ENCODE assay signal across 8 mouse cellular contexts in the genomic region with DNA sequence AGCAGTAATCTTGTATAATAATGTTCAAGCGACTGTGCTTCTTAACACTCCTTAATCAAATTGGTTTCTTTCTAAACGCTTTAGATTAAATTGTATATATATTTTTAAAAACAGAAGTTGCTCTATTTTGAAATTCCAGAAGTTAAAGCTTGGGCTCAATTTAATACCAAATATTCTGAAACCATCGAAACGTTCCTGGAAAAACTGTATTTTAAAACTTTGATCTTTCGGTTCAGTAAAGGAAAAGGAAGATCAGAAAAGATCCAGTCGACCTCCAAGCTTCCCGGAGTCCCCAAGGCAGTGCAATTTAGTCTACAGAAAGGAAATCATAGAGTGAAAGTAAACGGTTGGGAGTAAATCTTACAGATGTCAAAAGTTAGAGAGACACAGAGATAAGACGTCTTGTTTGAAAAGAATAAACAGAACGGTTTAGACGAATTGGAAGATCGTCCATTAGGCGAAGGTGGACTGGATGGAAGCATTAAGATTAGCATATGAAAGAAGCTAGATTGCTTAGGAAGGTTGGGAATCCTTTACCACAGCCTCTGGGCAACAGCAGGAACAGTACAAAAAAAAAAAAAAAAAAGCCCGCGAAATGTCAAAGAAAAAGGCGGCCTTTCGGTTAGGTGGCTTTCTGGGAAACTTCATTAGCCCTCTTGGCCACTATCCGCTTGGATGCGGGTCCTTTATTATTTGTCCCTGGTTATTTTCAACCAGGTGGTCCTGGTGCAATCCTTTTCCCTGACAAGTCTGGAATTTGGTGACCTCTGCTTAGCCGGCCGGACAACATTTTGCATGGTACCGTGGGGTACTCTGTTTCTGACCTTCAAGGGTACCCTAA. TPM values are rescaled to one million over a fixed set of nuclear protein-coding genes. Genes with fewer than 3 reads are reported as not detected.
A peak's percentile ranks its signal among the peaks of the same experiment; 100 is the strongest.
DNase-seq lines count a peak whose midpoint lies in the region; ATAC-seq lines count a peak whose summit lies in the region.

No protein-coding gene starts in this region.

- no peak for DNase-seq in heart, postnatal 10 days
- peak; percentile 46 for DNase-seq in CD4-positive helper T cell, adult 2 months (ENCODE audit: low read depth, low spot score)
- peak; percentile 60 for DNase-seq in retina, embryonic 14.5 days (ENCODE audit: low spot score)
- DNase-seq in cerebellum, adult 11 months: no peak
- no peak for DNase-seq in right cerebral cortex, postnatal 14 days

- peak overlapping the region; percentile 69 for H3K4me2 ChIP-seq in heart, embryonic 11.5 days
- H3K4me2 ChIP-seq in embryonic facial prominence, embryonic 15.5 days (replicated peaks): peak overlapping the region; percentile 72
- peak overlapping the region; percentile 67 for H3K4me2 ChIP-seq in limb, embryonic 13.5 days (replicated peaks)

- intact Hi-C loops in heart, postnatal 10 days (cut with DNase I): loop anchor here (5.0 kb wide), 3 partner anchors 36 to 111 kb away; partner anchors contain the start of genes Hist1h1e, Hist1h1t, Hist1h2ac and Hist1h2bc

- peak overlapping the region; percentile 36 for H3K4me3 ChIP-seq in heart, embryonic 11.5 days (ENCODE audit: low read depth, low read length)
- H3K4me3 ChIP-seq in embryonic facial prominence, embryonic 15.5 days (replicated peaks): peak overlapping the region; percentile 50
- peak overlapping the region; percentile 48 for H3K4me3 ChIP-seq in limb, embryonic 13.5 days

- peak overlapping the region; percentile 96 for H3K27ac ChIP-seq in heart, embryonic 11.5 days (ENCODE audit: low read depth, low read length)
- H3K27ac ChIP-seq in embryonic facial prominence, embryonic 15.5 days (replicated peaks): peak overlapping the region; percentile 91
- H3K27ac ChIP-seq in limb, embryonic 13.5 days: peak overlapping the region; percentile 94

- H3K36me3 ChIP-seq in heart, embryonic 11.5 days (ENCODE audit: control insufficient read depth, insufficient read depth, low read length): no peaks in the 10 kb centered on the region
- no peaks in the 10 kb centered on the region for H3K36me3 ChIP-seq in embryonic facial prominence, embryonic 15.5 days
- no peaks in the 10 kb centered on the region for H3K36me3 ChIP-seq in limb, embryonic 13.5 days

- H3K9me3 ChIP-seq in heart, embryonic 11.5 days (replicated peaks; ENCODE audit: control insufficient read depth, low read length): no peaks in the 10 kb centered on the region
- H3K9me3 ChIP-seq in embryonic facial prominence, embryonic 15.5 days (replicated peaks): no peaks in the 10 kb centered on the region
- H3K9me3 ChIP-seq in limb, embryonic 13.5 days: no peaks in the 10 kb centered on the region

- H3K4me1 ChIP-seq in heart, embryonic 11.5 days (ENCODE audit: control insufficient read depth, insufficient read depth, low read length): peaks cover 18% of the 10 kb centered on the region; the same call in 1 of the 2 replicates
- peaks cover 25% of the 10 kb centered on the region for H3K4me1 ChIP-seq in embryonic facial prominence, embryonic 15.5 days
- peaks cover 32% of the 10 kb centered on the region for H3K4me1 ChIP-seq in limb, embryonic 13.5 days

- ATAC-seq in heart, embryonic 11.5 days (replicated peaks; ENCODE audit: insufficient number of reproducible peaks, low FRiP score, low TSS enrichment): no peak
- no peak for ATAC-seq in embryonic facial prominence, embryonic 15.5 days (ENCODE audit: insufficient number of reproducible peaks, low FRiP score, low TSS enrichment, low read depth)
- ATAC-seq in limb, embryonic 13.5 days (ENCODE audit: low FRiP score, low read depth): no peak

- 3% methylated on average over 22 of the region's 22 CpGs for WGBS in heart, embryonic 11.5 days (ENCODE audit: insufficient replicate concordance)
- 2% methylated on average over 22 of the region's 22 CpGs for WGBS in embryonic facial prominence, embryonic 15.5 days
- WGBS in limb, embryonic 13.5 days: 2% methylated on average over 22 of the region's 22 CpGs

- H3K9ac ChIP-seq in heart, embryonic 11.5 days (ENCODE audit: low read depth, low read length): peak overlapping the region; percentile 71
- peak overlapping the region; percentile 42 for H3K9ac ChIP-seq in embryonic facial prominence, embryonic 15.5 days
- peak overlapping the region; percentile 62 for H3K9ac ChIP-seq in limb, embryonic 13.5 days

- no peaks in the 10 kb centered on the region for H3K27me3 ChIP-seq in heart, embryonic 11.5 days (ENCODE audit: control insufficient read depth, insufficient read depth, low read length)
- H3K27me3 ChIP-seq in embryonic facial prominence, embryonic 15.5 days: no peaks in the 10 kb centered on the region
- H3K27me3 ChIP-seq in limb, embryonic 13.5 days: no peaks in the 10 kb centered on the region

RNA-seq across cellular contexts. Expression of gene Hist1h4d, which starts 4.9 kb away (rescaled TPM):
- 42.3 and 51.7 TPM in 2 replicates for polyA plus RNA-seq in heart, embryonic 11.5 days (2014; fragmentation: Nextera tagmentation; extraction: Ambion mirVana)
- total RNA-seq in heart, postnatal 10 days (2021): 100 to 1,000 TPM; 167 to 189 TPM
- polyA plus RNA-seq in embryonic facial prominence, embryonic 15.5 days (2015; fragmentation: Nextera tagmentation; extraction: Ambion mirVana): 86.2 and 107 TPM in 2 replicates
- polyA plus RNA-seq in limb, embryonic 13.5 days (2015; fragmentation: Nextera tagmentation; extraction: Ambion mirVana): 126 and 130 TPM in 2 replicates

RNA-seq across cellular contexts. Expression of gene Hist1h3d, which starts 10.8 kb away (rescaled TPM):
- 2.9 and 4.6 TPM in 2 replicates for polyA plus RNA-seq in heart, embryonic 11.5 days (2014; fragmentation: Nextera tagmentation; extraction: Ambion mirVana)
- total RNA-seq in heart, postnatal 10 days (2021): 10 to 100 TPM; 26.2 to 30.6 TPM
- polyA plus RNA-seq in embryonic facial prominence, embryonic 15.5 days (2015; fragmentation: Nextera tagmentation; extraction: Ambion mirVana): 5.0 and 6.0 TPM in 2 replicates
- 7.8 and 8.4 TPM in 2 replicates for polyA plus RNA-seq in limb, embryonic 13.5 days (2015; fragmentation: Nextera tagmentation; extraction: Ambion mirVana)

RNA-seq across cellular contexts. Expression of gene Hist1h2ad, which starts 12.1 kb away (rescaled TPM):
- polyA plus RNA-seq in heart, embryonic 11.5 days (2014; fragmentation: Nextera tagmentation; extraction: Ambion mirVana): 0.44 and 1.3 TPM in 2 replicates
- total RNA-seq in heart, postnatal 10 days (2021): 10 to 100 TPM; 32.3 to 37.7 TPM
- polyA plus RNA-seq in embryonic facial prominence, embryonic 15.5 days (2015; fragmentation: Nextera tagmentation; extraction: Ambion mirVana): 1.8 and 3.9 TPM in 2 replicates
- 1.0 and 3.0 TPM in 2 replicates for polyA plus RNA-seq in limb, embryonic 13.5 days (2015; fragmentation: Nextera tagmentation; extraction: Ambion mirVana)

RNA-seq across cellular contexts. Expression of gene Hist1h2bf, which starts 12.3 kb away (rescaled TPM):
- 1.3 and 2.6 TPM in 2 replicates for polyA plus RNA-seq in heart, embryonic 11.5 days (2014; fragmentation: Nextera tagmentation; extraction: Ambion mirVana)
- total RNA-seq in heart, postnatal 10 days (2021): 100 to 1,000 TPM; 116 to 129 TPM
- polyA plus RNA-seq in embryonic facial prominence, embryonic 15.5 days (2015; fragmentation: Nextera tagmentation; extraction: Ambion mirVana): 2.8 and 3.7 TPM in 2 replicates
- 9.1 and 16.5 TPM in 2 replicates for polyA plus RNA-seq in limb, embryonic 13.5 days (2015; fragmentation: Nextera tagmentation; extraction: Ambion mirVana)

RNA-seq across cellular contexts. Expression of gene Hist1h2bg, which starts 15.1 kb away (rescaled TPM):
- polyA plus RNA-seq in heart, embryonic 11.5 days (2014; fragmentation: Nextera tagmentation; extraction: Ambion mirVana): 2.3 and 6.5 TPM in 2 replicates
- 100 to 1,000 TPM; 285 to 300 TPM for total RNA-seq in heart, postnatal 10 days (2021)
- polyA plus RNA-seq in embryonic facial prominence, embryonic 15.5 days (2015; fragmentation: Nextera tagmentation; extraction: Ambion mirVana): 6.5 and 8.3 TPM in 2 replicates
- polyA plus RNA-seq in limb, embryonic 13.5 days (2015; fragmentation: Nextera tagmentation; extraction: Ambion mirVana): 11.2 and 14.4 TPM in 2 replicates

Comparison
In these comparisons a context has a peak if more than half of its experiments do, and no peak if none do; other contexts are left out.
1. DNase-seq: peak in CD4-positive helper T cell, adult 2 months (single experiment) and retina, embryonic 14.5 days (single experiment); none in heart, postnatal 10 days (0 of 2), cerebellum, adult 11 months (single experiment) and right cerebral cortex, postnatal 14 days (single experiment).
2. Peak in every context shown above with its lines, with median percentiles within 50 percentile points of each other: H3K27ac ChIP-seq, H3K4me2 ChIP-seq, H3K4me3 ChIP-seq and H3K9ac ChIP-seq.